Mouse (Mus musculus): ENCODE data around the gene Zic1. TPM values are rescaled to one million over a fixed set of nuclear protein-coding genes. Genes with fewer than 3 reads are reported as not detected.

The Zic1 gene
- polyA plus RNA-seq, 1 experiment = not detected

DNA sequence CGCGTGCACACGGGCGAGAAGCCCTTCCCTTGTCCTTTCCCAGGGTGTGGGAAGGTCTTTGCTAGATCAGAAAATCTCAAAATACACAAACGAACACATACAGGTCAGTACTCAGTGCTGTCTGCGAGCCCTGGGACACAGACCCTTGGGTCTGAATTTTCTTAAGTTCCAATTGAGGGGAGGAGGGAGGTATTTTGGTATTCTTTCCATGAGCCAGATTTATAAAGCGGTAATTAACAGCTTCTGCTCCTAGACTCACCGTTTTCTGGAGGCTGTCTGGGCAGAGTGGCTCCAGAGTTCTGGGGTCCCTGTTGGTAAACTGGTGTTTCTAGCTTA is 13.7 kb upstream of the Zic1 start:
- no peak for TF ChIP-seq CTCF (IDR thresholded peaks at IDR 0.05; ENCODE audit: extremely low read depth, insufficient read length, insufficient replicate concordance, low read depth, low read length)
- no peak for TF ChIP-seq POLR2A (IDR thresholded peaks at IDR 0.05; ENCODE audit: low read depth, low read length)
- Histone ChIP-seq H3K36me3 (ENCODE audit: control insufficient read depth, insufficient read depth, low read length) (no peaks in the 10 kb centered on the region), H3K27ac (ENCODE audit: insufficient read depth, low read depth, low read length) (no peak overlapping the region), H3K4me1 (ENCODE audit: control insufficient read depth, insufficient read depth, insufficient read length, low read length) (no peaks in the 10 kb centered on the region; the same call in 1 of the 2 replicates), H3K27me3 (ENCODE audit: control insufficient read depth, insufficient read depth, low read length) (peaks cover 52% of the 10 kb centered on the region), H3K4me3 (ENCODE audit: low read depth, low read length) (no peak overlapping the region)
- WGBS = 2% methylated on average over 8 of the region's 8 CpGs

DNA sequence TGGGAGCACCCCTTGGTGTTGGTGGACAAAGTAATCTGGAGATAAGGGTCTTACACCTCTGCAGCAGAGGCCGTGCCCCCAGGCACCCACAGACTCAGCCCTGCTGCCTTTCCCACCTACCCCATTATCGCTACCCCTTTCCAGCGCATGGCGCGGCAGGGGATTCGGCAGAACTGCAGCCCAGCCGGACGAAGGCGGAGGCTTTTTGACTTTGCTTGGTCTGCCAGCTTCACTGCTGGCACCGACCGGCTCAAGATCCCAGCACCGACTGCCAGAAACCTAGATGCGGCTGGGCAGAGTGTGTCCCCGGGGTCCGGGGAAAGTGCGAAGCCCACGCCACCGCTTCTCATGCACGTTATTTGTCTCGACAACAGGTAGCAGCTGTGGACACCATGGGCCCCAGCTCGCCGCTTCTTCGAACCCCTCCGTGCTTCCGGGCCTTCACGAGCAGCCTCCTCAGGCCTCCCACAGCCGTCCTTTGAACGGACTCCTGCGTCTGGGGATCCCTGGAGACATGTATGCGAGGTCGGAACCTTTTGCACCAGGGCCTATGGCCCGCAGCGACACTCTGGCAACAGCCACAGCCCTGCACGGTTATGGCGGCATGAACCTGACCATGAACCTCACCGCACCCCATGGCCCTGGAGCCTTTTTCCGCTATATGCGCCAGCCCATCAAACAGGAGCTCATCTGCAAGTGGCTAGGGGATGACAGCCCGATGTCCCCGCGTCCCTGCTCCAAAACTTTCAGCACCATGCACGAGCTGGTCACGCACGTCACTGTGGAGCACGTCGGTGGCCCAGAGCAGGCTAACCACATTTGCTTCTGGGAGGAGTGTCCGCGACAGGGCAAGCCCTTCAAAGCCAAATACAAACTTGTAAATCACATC is 13.0 kb upstream of the Zic1 start:
- H3K36me3 ChIP-seq (ENCODE audit: control insufficient read depth, insufficient read depth, low read length) = no peaks in the 10 kb centered on the region
- no peaks in the 10 kb centered on the region; the same call in 1 of the 2 replicates for H3K4me1 ChIP-seq (ENCODE audit: control insufficient read depth, insufficient read depth, insufficient read length, low read length)
- no peak overlapping the region for H3K27ac ChIP-seq (ENCODE audit: insufficient read depth, low read depth, low read length)
- no peak overlapping the region for H3K4me3 ChIP-seq (ENCODE audit: low read depth, low read length)
- H3K27me3 ChIP-seq (ENCODE audit: control insufficient read depth, insufficient read depth, low read length) = peaks cover 46% of the 10 kb centered on the region
- 4% methylated on average over 48 of the region's 48 CpGs for WGBS
- TF ChIP-seq POLR2A (IDR thresholded peaks at IDR 0.05; ENCODE audit: low read depth, low read length) = no peak
- no peak for TF ChIP-seq CTCF (IDR thresholded peaks at IDR 0.05; ENCODE audit: extremely low read depth, insufficient read length, insufficient replicate concordance, low read depth, low read length)

- TF ChIP-seq POLR2A (IDR thresholded peaks at IDR 0.05; ENCODE audit: low read depth, low read length) = no peak
- TF ChIP-seq CTCF (IDR thresholded peaks at IDR 0.05; ENCODE audit: extremely low read depth, insufficient read length, insufficient replicate concordance, low read depth, low read length) = no peak
- no peak overlapping the region for H3K27ac ChIP-seq (ENCODE audit: insufficient read depth, low read depth, low read length)
- no peaks in the 10 kb centered on the region for H3K36me3 ChIP-seq (ENCODE audit: control insufficient read depth, insufficient read depth, low read length)
- H3K4me1 ChIP-seq (ENCODE audit: control insufficient read depth, insufficient read depth, insufficient read length, low read length) = no peaks in the 10 kb centered on the region; the same call in 1 of the 2 replicates
- peaks cover 39% of the 10 kb centered on the region for H3K27me3 ChIP-seq (ENCODE audit: control insufficient read depth, insufficient read depth, low read length)
- WGBS = 2% methylated on average over 16 of the region's 16 CpGs
- H3K4me3 ChIP-seq (ENCODE audit: low read depth, low read length) = no peak overlapping the region
Measured at GRCm38 (mm10) chr9:91377873-91378150, 12.2 kb upstream of the Zic1 start.

DNA sequence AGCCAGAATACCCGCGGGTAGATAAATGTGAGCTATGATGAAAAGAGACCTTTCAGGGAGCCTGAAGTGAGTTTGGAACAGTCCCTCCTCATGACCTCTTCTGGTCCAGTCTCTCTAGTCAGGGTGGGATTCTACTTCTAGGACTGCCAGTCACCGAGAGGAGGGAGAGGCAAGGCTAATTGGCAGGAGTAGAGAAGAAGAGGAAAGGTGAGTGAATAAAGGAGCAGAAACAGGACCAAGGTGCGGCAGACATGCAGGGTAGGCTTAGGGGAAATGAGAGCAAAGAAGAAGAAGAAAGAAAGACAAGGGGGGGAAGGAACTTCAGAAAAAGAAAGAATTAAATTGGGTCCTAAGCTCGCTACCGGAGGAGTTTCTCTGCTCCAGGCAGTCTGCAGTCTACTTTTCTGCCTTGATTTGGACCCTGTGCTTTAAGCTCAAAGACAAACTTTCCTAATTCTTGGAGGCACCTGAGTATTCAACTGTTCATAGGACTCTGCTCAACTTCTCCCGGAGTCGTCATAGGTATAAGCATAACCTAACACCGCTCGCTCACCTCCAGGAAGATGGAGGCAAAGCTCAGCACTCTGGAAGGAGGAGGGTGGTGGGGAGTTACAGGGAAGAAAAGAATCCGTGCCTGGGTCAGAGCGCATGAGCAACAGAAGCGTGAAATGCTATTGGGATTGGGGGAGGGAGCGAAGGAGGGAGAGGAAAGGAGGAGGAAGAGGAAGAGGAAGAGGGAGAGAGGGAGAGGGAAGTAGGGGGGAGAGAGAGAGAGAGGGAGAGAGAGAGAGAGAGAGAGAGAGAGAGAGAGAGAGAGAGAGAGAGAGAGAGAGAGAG is 11.6 kb upstream of the Zic1 start:
- no peaks in the 10 kb centered on the region for H3K36me3 ChIP-seq (ENCODE audit: control insufficient read depth, insufficient read depth, low read length)
- TF ChIP-seq POLR2A (IDR thresholded peaks at IDR 0.05; ENCODE audit: low read depth, low read length) = no peak
- TF ChIP-seq CTCF (IDR thresholded peaks at IDR 0.05; ENCODE audit: extremely low read depth, insufficient read length, insufficient replicate concordance, low read depth, low read length) = no peak
- no peak overlapping the region for H3K4me3 ChIP-seq (ENCODE audit: low read depth, low read length)
- WGBS = 8% methylated on average over 14 of the region's 14 CpGs
- no peak overlapping the region for H3K27ac ChIP-seq (ENCODE audit: insufficient read depth, low read depth, low read length)
- H3K27me3 ChIP-seq (ENCODE audit: control insufficient read depth, insufficient read depth, low read length) = peaks cover 34% of the 10 kb centered on the region
- H3K4me1 ChIP-seq (ENCODE audit: control insufficient read depth, insufficient read depth, insufficient read length, low read length) = no peaks in the 10 kb centered on the region; the same call in 1 of the 2 replicates

GRCm38 (mm10) chr9:91374665-91375064 is 9.1 kb upstream of the Zic1 start:
- TF ChIP-seq CTCF (IDR thresholded peaks at IDR 0.05; ENCODE audit: extremely low read depth, insufficient read length, insufficient replicate concordance, low read depth, low read length) (no peak), POLR2A (IDR thresholded peaks at IDR 0.05; ENCODE audit: low read depth, low read length) (no peak)

DNA sequence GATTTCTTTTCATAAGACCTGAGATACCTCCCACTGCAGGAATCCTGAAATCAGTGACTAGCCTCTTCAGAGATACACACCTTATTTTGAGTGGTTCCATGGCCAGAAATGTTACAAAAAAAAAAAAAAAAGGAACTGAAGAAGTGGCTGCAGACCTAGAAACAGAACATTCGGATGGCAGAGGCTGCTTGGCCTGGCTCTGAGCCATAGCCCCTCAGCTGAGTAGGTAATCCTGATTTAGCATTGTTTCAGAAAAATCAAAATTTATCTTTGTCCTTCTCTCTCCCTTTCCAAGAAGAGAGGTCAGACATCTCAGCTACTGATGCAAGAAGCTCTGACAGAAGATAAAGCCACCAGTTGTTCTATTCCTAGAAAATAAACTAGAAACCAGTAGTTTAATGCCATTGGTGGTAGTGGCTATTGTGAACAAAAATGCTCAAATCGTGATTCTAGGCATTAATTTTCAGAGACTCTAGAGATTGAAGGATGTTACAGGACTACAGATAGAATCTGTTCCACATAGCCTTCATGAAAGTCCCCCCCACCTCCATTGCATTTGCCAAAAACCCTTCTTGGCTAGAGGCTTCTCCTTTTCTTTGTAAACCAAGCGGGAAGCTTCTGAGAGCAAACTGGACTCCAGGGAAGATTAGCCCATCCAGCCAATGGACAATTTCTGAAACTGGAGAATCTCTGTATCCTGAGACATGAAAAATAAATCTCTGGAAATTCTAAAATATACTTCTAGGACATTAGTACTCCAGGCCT is 8.4 kb upstream of the Zic1 start:
- H3K4me1 ChIP-seq (ENCODE audit: control insufficient read depth, insufficient read depth, insufficient read length, low read length) = no peaks in the 10 kb centered on the region
- H3K27me3 ChIP-seq (ENCODE audit: control insufficient read depth, insufficient read depth, low read length) = peaks cover 26% of the 10 kb centered on the region
- no peak overlapping the region for H3K27ac ChIP-seq (ENCODE audit: insufficient read depth, low read depth, low read length)
- TF ChIP-seq CTCF (IDR thresholded peaks at IDR 0.05; ENCODE audit: extremely low read depth, insufficient read length, insufficient replicate concordance, low read depth, low read length) = no peak
- 26% methylated on average over 3 of the region's 3 CpGs for WGBS
- no peaks in the 10 kb centered on the region for H3K36me3 ChIP-seq (ENCODE audit: control insufficient read depth, insufficient read depth, low read length)
- H3K4me3 ChIP-seq (ENCODE audit: low read depth, low read length) = no peak overlapping the region

More at GRCm38 (mm10) chr9:91374665-91375064, 9.1 kb upstream of the Zic1 start:
- H3K27me3 ChIP-seq (ENCODE audit: control insufficient read depth, insufficient read depth, low read length) = peaks cover 23% of the 10 kb centered on the region
- no peaks in the 10 kb centered on the region for H3K4me1 ChIP-seq (ENCODE audit: control insufficient read depth, insufficient read depth, insufficient read length, low read length)
- 12% methylated on average over 4 of the region's 4 CpGs for WGBS
- H3K36me3 ChIP-seq (ENCODE audit: control insufficient read depth, insufficient read depth, low read length) = no peaks in the 10 kb centered on the region
- H3K27ac ChIP-seq (ENCODE audit: insufficient read depth, low read depth, low read length) = no peak overlapping the region
- H3K4me3 ChIP-seq (ENCODE audit: low read depth, low read length) = no peak overlapping the region
